Mouse (Mus musculus) lung, postnatal 36 days (tissue): Measurements from ENCODE around the gene Mr1.
"Not testable (repeated sequence)": the region's sequence is repeated elsewhere in the genome, so short reads cannot be mapped to it uniquely, and the experiment has no call there.

Source experiments
- DNase-seq: peaks from one replicate; pipeline ENCODE4 v3.0.0; 2022; ENCODE audit warnings: mixed read lengths

The Mr1 gene

DNA sequence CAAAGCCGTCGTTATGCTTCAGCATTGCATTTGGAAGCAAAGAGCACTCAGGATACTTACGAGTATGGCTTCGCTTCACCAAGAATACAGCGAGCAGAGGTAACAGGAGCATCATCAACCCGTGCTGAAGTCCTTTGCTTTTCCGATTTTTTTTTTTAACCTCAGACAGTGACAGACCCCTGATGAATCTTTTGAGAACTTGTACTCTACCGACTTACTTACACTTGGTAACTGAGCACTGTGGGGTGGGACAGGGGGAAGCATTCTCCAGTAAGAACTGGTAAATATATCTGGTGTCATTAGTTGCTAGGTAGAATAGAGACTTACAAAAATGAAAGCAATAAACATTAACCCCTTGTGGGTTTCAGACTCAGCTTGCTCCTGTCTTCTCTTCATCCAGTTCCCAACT, at the start of gene Mr1:
Mr1 (minus strand) TSS at position 243 of the 409 bp plus-strand sequence.
- peak; percentile 74 for DNase-seq

DNA sequence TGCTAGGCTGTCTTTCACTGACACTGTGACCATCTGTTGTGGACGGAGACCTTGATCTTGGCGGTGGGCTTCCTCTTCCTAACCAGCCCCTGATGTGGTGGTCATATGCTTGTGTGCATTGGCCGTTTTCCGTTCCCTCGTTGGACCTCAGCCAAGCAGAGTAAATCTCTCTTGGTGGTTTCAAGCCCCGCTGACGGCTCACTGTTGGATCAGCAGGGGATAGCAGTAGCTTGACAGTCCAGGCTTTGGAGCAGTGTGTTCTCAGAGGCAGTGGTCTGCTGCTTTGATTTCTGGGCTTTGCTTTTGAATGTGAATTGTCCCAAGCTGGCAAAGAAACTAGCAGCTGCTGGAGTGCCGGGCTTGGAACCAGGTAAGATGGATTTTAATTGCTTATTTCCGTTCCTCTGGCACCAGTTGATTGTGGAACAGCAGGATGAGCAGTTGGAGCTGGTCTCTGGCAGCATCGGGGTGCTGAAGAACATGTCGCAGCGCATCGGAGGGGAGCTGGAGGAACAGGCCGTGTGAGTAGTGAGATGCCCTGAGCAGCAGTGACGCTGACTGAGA, 46.3 kb upstream of the Mr1 start:
- no peak for DNase-seq

DNA sequence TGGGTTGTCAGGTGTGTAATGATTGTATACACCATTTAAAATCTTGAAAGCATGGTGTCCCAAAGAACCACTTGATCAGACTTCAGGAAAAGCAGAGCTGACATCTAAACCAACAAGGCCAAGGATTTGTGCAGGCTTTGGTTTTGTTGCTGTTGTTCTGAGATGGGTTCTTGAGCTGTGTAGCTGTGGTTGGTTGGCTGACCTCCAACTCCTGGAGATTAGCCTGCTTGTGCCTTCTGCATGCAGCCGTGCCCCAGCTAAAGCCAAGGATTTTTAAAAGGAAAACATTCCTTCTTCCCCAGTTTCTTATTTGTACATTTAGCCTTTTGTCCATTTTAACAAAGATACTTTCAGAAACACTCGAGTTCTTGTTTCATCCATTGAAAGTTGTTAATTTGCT, 45.1 kb upstream of the Mr1 start:
- no peak for DNase-seq

DNA sequence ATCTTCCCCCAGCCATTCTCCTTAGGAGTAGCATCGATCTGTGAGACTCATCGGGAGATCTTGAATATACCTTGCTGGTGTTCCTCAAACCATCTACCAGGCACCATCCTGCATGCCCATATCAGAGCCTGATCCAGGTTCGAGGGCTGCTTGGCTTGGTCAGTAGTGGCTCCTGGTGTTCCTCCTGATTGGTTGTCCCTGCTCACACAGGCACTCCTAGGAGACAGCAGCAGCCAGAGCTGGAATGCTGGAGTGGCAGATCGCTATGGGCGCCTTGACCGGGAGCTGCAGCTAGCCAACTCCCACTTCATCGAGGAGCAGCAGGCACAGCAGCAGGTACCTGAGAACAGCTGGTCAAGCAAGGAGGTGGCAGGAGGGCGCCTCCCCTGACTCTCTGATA, 44.6 kb upstream of the Mr1 start:
- DNase-seq = no peak

DNA sequence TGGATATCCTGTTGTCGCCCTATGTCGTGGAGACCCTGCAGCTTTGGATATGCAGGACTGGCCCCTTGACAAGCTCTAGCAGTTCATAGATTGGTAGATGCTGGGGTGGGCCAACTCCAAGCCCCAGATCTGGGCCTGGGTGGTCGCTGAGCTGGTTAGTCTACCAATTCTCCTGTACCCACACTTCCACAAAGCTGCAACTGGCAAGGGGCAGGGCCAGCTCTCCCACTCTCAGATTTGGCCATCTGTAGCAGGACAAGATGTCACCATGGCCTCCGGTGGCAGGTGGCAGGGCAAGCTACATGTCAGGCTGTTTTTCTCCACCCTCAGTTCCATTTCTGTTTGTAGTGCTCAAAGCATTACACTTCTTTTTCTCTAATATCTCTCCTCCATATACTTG, 42.0 kb upstream of the Mr1 start:
- DNase-seq = no peak

DNA sequence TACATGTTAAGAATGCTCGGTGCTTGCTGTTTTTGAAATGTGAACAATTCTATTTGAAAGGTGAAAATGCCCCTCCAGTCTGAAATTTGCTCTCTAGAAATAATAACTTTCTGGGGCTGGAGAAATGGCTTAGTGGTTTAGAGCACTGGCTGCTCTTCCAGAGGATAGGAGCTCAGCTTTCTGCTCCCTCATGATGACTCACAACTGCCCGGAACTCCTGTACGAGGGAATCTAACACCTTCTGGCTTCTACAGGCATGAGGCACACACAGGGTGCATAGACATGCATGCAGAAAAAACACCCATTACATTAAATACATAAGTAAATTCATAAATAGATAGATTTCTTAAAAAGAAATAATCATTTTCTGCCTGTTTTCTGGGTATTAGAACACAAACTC, 37.6 kb upstream of the Mr1 start:
- no peak for DNase-seq

DNA sequence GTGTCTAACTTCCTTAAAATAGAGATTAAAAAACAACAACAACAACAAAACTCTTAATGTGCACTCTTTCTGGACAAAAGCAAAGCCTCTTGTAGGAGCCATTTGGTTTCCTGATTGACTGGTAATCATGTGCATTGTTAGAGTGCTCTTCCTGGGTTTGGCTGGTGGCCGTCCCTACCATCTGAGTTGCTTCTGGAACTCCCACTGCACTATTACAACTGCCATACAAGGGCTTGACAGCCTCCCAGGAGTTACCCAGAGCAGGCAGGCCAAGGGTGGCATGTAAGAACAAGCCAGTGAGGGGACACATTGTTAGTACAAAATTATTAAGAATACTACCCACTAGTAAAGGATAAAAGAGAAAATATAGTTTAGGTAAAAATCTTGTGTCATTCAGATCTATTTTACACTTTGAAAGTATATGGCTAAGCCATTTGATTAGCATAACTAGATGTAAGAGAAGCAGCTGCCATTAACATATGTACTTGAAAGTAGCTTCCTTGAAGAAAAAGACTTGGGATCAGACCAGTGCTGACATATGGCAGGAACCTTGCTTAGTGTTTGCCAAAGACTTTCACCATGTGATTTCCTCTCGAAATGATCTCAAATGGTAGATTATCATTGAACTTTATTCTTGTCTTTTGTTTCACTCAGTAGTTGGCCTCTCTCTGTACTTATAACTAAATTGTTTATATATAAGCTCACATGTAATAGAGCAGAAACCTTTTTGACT, 31.7 kb upstream of the Mr1 start:
- no peak for DNase-seq

DNA sequence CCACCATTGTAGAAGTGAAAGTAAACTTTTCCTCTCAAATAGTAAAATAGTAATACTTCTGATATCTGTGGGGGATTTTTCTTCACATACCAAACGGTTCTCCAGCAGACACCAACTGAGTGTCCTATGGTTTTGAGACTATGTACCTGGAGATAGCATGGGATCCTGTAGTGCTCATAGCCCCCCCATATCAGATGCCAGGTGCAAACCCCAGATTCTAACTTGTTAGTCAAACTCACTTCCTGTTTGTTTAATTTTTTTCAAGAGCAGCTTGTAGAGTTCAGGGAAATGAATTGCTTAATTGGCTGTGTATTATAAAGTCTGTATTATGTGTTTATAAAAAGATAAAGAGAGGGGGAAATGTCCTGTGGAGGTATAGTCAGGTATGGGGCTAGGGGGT, 27.8 kb upstream of the Mr1 start:
- DNase-seq = no peak

DNA sequence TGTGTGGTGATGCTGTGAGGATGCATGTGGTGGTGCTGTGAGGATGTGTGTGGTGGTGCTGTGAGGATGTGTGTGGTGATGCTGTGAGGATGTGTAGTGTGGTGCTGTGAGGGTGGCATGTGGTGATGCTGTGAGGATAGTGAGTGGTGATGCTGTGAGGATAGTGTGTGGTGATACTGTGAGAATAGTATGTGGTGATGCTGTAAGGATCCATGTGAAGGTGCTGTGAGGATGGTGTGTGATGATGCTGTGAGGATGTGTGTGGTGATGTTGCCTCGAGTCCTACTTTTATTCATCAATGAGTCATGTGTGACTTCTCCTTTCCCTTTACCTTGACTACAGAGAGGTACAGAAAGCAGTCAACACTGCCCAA, 27.0 kb upstream of the Mr1 start:
- DNase-seq = not testable (repeated sequence)

DNA sequence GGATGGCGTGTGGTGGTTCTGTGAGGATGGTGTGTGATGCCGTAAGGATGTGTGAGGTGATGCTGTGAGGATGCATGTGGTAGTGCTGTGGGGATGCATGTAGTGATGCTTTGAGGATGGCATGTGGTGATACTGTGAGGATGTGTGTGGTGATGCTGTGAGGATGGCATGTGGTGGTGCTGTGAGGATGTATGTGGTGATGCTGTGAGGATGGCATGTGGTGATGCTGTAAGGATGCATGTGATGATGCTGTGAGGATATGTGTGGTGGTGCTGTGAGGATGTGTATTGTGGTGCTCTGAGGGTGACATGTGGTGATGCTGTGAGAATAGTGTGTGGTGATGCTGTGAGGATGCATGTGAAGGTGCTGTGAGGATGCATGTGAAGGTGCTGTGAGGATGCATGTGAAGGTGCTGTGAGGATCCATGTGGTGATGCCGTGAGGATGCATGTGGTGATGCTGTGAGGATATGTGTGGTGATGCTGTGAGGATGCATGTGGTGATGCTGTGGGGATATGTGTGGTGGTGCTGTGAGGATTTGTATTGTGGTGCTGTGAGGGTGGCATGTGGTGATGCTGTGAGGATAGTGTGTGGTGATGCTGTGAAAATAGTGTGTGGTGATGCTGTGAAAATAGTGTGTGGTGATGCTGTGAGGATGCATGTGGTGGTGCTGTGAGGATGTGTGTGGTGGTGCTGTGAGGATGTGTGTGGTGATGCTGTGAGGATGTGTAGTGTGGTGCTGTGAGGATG, 26.5 kb upstream of the Mr1 start:
- DNase-seq = no peak

DNA sequence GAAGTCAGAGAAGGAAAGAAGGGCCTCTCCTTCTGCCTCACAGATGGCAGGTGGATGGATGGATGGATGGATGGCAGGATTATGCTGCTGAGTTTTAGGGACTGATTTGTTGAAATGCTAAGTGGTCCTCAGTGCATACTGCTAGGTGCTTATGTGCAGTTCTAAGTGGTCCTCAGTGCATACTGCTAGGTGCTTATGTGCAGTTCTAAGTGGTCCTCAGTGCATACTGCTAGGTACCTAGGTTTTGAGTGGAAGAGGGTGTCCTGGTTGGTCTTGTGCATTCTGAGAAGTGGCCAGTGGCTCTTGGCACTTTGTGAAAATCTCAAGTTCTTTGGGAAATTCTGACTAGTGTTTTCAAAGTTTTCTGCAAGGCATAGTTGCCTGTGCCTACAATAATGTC, 23.3 kb upstream of the Mr1 start:
- peak; percentile 67 for DNase-seq

DNA sequence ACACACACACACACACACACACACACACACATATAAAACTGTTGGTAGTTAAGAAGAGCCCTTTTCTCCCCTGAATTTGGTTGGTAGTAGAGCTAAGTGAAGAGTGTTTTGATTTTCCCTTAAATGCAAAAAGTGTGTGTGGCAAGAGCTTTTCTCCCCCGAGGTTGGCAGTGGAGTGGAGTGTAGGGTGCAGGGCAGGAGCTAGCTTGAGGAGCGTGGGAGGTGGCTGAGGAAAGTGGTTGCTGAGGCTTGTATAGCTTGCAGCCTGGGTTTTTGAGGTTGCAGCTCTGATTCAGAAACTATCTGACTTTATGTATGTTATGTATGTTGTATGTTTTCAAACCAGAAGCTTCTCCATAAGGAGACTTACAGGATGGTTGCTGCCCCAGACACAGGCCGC, 20.8 kb upstream of the Mr1 start:
- DNase-seq = no peak

DNA sequence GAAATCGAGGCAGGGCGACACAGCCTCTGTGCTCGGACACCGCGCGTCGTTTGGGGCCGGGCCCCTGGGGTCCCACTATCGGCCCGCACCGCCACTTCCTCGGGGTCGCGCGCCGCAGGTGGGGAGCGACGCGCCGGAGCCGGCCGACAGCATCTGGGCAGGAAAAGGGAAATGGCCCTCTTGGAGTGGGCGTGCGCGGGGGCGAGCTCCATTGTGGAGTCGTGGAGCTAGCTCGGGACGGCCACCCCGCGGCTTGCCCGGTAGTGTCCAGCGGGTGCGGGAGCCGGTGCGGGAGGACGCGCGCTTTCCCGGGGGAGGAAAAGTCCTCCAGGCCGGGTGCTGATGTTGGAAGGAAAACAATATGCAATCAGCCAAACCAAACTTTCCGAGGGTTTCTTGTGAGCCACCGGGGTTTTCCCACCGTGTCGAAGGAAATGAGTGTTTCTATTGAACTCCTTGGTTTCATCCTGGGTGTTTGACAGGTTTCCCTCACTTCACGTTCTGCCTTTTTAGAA, 12.4 kb upstream of the Mr1 start:
- peak; percentile 74 for DNase-seq

DNA sequence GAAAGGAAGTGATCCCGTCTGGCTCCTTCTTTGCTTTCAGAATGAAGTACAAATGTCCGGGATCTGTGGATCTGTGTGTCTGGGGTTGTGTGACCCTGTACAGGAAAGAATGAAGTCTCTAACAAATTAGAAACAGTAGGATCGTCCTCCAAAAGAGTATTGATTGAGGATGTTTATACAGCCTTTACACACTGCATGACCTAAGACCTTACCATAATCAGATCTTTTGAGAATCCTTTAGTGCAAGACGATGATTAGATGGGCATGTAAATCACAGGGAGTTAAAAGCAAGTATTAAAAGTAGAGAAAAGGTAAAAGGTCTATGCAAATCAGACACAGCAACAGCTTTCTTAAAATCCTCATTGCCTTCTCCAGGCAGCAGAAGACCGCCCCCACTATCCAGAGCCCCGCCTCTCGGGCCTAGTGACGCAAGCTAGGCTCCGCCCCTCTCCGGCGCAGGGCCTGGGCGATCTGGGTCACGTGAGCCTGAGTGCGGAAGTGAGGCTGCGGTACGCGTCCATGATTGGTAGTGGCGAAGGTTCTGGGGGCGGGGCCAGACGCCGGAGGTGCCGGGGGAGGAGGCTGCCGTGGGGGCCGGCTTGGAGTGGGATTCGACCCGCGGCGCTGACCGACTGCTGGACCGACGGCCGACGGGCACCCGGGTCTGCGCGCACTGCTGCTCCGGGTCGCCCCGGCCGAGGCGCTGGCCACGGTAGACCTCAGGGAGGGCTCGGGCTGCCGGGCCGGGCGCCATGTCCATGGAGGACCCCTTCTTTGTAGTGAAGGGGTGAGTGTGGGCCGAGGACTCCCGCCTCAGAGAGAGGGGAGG, 11.7 kb upstream of the Mr1 start, which contains the start of gene Stx6:
Stx6 (plus strand) TSS at position 575 of the 829 bp plus-strand sequence.
- peak; percentile 99 for DNase-seq

DNA sequence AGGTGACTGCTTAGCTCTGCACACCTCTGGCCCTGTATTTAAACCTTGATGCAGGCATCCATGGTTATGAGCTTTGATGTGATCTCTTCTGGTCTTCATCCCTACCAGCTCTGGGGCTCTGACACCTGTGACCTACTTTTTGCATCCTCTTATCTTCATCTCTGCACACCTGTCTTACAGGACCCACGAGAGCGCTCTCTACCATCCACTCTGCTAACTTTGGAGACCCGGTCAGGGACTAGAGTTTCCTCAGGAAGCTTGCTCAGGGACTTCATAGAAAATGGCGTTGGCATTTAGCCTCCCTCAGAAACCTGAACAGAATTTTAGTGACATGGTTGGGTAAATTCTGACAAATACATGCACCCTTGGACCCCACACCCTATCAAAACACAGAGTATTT, 7.3 kb upstream of the Mr1 start:
- DNase-seq = no peak

DNA sequence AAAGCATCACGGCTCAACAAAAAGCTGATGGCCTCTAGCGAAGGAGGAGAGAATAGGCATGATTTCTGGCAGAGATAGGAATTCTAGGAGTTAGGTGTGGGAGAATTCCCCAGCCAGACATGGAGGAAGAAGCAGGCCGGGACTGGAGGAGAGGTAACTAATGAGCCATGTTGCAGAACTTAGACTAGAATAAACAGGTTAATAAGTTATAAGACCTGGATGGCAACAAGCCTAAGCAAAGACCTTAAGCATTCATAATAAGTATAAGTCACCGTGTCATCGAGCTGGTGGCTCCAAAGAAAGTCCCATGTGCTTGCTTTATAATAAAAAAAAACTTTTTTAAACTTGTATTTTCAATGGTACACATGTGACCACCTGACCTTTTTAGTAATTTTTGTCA, 4.2 kb upstream of the Mr1 start:
- no peak for DNase-seq

DNA sequence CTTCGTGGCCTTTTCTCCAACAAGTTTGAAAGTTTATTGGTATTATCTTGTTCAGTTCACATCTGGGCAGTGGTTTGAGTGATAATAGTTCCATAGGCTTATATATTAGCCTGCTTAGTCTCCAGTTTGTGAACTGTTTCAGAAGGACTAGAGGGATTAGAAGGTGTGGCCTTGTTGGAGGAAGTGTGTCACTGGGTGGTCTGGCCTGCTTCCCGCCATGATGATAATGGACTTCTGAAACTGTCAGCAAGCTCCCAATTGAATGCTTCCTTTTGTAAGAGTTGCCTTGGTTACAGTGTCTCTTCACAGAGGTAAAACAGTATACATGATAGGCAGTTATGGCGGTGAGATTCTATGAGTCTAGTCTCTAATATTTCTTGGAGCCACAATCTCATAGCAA, 2.8 kb upstream of the Mr1 start:
- no peak for DNase-seq

DNA sequence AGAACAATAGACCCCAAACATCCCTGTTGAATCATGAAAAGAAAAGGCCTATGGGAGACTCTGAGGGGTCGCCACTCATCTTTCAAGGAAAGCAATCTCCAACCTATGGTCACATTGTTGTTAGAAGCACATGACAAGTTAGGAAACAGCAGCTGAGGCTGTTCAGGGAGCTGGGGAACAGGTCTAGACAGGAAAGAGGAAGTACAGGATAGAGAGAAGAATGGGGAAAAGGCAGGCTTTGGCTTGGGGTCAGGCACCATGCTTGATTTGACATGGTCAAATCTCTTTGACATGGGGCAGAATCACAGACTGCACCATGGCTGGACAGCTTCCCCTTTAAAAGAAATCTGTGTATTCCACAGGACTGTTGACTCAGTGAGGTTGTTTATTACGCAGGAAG, 614 bp upstream of the Mr1 start:
- no peak for DNase-seq

DNA sequence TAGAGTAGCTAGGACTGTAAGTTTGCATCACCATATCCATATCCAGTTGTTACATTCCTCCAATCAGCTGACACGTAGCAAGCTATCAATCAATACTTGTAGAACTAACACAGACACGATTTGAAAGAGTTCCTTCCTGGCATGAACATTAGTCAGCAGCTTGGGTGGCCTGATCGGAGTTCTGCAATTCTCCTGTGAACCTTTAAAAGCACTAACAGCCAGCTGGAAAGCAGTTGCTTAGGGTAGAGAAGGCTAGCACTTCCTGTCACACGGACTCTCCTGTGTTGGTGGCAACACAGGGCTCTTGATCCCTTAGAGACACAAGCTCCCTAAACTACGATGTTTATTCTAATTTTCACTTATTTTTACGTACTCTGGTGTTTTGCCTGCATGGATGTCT, 994 bp downstream of the Mr1 start:
- DNase-seq = peak; percentile 66

DNA sequence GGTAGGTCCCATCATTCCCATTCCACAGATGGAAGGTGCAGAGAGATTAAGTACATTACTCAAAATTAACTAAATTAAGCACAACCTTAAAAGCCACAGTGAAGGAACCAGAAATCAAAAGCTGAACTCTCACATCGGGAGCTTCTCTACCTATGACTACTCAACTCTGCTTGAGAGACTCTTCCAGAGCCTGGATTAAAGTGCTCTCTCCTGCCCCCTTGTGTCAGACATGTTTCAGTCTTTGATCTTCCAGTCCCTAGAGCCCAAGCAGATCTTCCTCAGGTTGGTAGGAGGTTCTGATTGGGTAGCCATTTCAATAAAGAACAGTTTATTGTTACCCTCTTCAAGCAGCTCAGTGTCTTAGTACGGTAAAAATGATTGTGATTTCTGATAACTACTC, 6.5 kb downstream of the Mr1 start:
- peak; percentile 92 for DNase-seq

DNA sequence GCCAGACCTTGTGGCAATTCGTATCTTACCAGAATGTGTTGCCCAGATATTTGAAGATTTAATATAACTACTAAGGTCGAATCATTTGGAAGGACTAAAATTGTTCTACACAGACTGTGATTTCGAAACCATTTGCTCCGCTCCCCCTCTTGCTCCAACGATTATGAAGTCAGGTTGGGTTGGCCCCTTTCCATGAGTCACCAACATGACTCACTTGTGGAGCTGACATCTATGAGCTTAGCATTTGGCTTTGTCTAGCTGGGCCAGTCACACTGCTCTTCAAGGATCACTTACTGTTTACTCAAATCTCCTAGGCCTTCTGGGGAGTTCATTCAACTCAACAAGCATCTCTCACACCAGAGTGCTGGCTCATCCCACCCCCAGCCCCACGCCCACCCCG, 7.8 kb downstream of the Mr1 start:
- DNase-seq = peak; percentile 86

DNA sequence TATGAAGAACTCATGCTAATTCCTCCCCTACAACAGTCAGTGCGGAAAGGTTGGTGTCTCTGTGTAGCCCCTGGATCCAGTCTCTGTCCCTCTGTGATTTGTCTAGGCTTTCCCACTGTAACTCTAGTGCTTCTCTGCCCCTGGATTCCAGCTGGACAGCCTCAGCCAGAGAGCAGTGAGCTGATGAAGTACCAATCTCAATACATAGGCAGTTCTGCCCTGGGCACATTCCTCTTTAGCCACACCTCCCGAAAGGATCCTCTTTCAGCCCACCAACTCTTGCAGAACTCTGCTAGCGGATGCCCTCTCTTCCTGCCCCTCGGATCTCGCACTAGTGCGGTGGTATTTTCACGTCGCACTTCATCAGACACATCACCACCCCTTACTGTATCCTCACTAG, 11.7 kb downstream of the Mr1 start:
- no peak for DNase-seq

DNA sequence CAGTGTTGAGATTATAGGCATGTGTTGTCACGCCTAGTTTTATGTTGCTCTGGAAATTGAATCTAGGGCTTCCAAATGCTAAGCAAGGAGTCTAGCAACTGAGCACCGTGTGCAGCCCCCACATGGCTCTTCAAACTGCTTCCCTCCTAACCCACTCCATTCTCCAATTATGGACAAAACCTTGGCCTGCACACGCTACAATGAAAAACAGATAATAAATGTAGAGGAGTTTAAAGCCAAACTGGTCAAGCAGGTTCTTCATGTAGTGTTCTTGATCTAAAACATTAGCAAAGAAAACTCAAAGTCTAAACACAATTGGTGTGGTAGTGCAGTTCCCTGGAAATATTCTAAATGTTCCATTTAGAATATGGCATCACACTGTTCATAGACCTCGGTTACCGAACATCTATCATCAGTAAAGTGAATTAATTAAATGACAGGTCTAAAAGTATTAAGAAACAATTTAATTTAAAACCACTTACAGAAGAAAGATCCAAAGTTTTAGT, 19.1 kb downstream of the Mr1 start:
- no peak for DNase-seq
